Comparison of ENCODE assay signal across 27 mouse cellular contexts in genomic region chr7:122758645-122759044, GRCm38 (mm10).
"Had no signal": no experiment of that assay in that cellular context is flagged by ENCODE, and none has a peak within 500 bp of the region (broad histone marks: within the 10 kb centered on the region; RNA-seq: fewer than 3 reads in every experiment).

No protein-coding gene starts in this region.

- ATAC-seq: hindbrain, embryonic 16.5 days; inflammation-experienced regulatory T-cells, adult 6 months; intestine, embryonic 15.5 days; intestine, postnatal 0 days; liver, postnatal 0 days had no signal

- DNase-seq: gastrocnemius, adult 2 months; gastrocnemius, postnatal 10 days; gastrocnemius, postnatal 25 days; heart, adult 18-20 months; heart, postnatal 10 days; heart, postnatal 4 days; kidney, adult 18-20 months; kidney, adult 8-10 months; kidney, postnatal 36 days; liver; liver, embryonic 13.5 days; liver, postnatal 0 days had no signal

- H3K36me3 ChIP-seq: heart, embryonic 10.5 days; heart, embryonic 12.5 days; hindbrain, embryonic 10.5 days; hindbrain, embryonic 12.5 days; intestine, embryonic 15.5 days; limb, embryonic 10.5 days; limb, embryonic 12.5 days; liver, embryonic 13.5 days; liver, embryonic 15.5 days had no signal

- H3K27ac ChIP-seq: gastrocnemius, adult 2 months; heart, embryonic 10.5 days; hindbrain, embryonic 10.5 days; hindbrain, embryonic 12.5 days; hindbrain, embryonic 14.5 days; intestine, embryonic 15.5 days; layer of hippocampus, adult 2 months; left cerebral cortex, adult 2 months; limb, embryonic 10.5 days; limb, embryonic 12.5 days; liver, embryonic 13.5 days; liver, embryonic 15.5 days had no signal

- H3K27me3 ChIP-seq: heart, embryonic 12.5 days; hindbrain, embryonic 12.5 days; intestine, embryonic 15.5 days; limb, embryonic 12.5 days; liver, embryonic 13.5 days; liver, embryonic 15.5 days had no signal

- H3K9me3 ChIP-seq: intestine, embryonic 15.5 days; limb, embryonic 10.5 days; liver, embryonic 15.5 days had no signal

- H3K4me2 ChIP-seq: heart, embryonic 12.5 days; hindbrain, embryonic 12.5 days; hindbrain, embryonic 14.5 days; intestine, embryonic 15.5 days; limb, embryonic 12.5 days; liver, embryonic 11.5 days; liver, embryonic 13.5 days; liver, embryonic 15.5 days had no signal

- H3K9ac ChIP-seq: heart, embryonic 12.5 days; hindbrain, embryonic 12.5 days; hindbrain, embryonic 14.5 days; intestine, embryonic 15.5 days; limb, embryonic 12.5 days; liver, embryonic 13.5 days; liver, embryonic 15.5 days; liver, postnatal 0 days had no signal

- H3K4me1 ChIP-seq: heart, embryonic 10.5 days; heart, embryonic 12.5 days; hindbrain, embryonic 10.5 days; hindbrain, embryonic 12.5 days; intestine, embryonic 15.5 days; limb, embryonic 10.5 days; limb, embryonic 12.5 days; liver, embryonic 13.5 days; liver, embryonic 15.5 days had no signal

- H3K4me3 ChIP-seq: gastrocnemius, adult 2 months; heart, embryonic 10.5 days; heart, embryonic 12.5 days; hindbrain, embryonic 10.5 days; hindbrain, embryonic 12.5 days; intestine, embryonic 15.5 days; layer of hippocampus, adult 2 months; left cerebral cortex, adult 2 months; limb, embryonic 10.5 days; limb, embryonic 12.5 days; liver, embryonic 13.5 days; liver, embryonic 15.5 days had no signal
